Mouse (Mus musculus) cerebellum, adult (tissue): ENCODE data around the gene Lysmd1.

ENCODE experiments used
- ATAC-seq: cut with Nextera tagmentation; 2 replicates; pipeline ENCODE4 v1.9.2; 2017; ENCODE audit warnings: mild to moderate bottlenecking, moderate library complexity, mixed read lengths; ENCODE audit not compliant: insufficient number of reproducible peaks, low FRiP score, low TSS enrichment

Gene Lysmd1

DNA sequence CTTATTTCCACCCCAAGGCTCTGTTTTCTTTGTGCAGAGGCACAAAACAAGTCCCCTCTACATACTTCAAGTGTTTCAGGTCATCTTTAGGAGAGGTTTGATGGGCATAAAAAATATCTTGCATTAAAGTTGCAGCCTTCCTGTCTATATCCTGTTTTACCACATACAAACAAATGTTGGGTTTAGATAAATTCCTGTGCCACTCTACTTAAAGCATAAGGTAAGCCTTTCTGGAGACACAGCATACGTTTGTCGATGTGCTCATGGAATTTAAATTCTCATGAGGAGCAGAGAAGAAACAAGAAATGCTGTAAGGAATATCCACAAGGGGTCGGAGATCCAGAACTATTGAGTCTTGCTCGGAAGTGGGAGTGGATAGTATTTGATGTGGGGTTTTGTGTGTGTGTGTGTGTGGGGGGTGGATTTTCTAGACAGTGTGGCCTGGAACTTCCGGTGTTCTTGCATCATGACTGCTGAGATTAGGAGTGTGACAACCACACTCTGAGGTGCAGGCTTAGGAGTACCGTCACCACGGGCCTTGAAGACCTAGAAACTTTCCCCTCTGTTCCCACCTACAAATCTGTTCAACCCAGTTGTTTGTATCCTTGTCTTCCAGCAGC is 1.7 kb downstream of the Lysmd1 start:
- no peak for ATAC-seq

DNA sequence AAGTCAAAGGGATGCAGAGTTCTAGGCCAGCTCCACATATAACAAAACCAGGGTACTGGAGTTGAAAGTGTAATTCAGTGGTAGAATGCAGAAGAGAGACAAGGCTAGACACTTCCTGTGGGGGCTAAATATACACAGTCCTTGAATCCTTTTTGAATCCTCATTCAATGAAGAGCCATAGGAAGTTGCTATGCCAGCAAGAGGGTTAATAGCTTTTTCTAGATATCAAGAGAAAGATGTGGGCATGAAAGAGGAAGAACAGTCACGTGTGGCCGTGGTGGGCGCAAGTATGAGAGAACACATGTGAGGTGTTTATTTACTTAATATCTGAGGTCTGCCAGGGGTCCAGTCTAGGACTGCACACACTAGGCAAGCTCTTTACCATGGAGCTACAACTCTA is 2.4 kb downstream of the Lysmd1 start:
- ATAC-seq, result no peak

DNA sequence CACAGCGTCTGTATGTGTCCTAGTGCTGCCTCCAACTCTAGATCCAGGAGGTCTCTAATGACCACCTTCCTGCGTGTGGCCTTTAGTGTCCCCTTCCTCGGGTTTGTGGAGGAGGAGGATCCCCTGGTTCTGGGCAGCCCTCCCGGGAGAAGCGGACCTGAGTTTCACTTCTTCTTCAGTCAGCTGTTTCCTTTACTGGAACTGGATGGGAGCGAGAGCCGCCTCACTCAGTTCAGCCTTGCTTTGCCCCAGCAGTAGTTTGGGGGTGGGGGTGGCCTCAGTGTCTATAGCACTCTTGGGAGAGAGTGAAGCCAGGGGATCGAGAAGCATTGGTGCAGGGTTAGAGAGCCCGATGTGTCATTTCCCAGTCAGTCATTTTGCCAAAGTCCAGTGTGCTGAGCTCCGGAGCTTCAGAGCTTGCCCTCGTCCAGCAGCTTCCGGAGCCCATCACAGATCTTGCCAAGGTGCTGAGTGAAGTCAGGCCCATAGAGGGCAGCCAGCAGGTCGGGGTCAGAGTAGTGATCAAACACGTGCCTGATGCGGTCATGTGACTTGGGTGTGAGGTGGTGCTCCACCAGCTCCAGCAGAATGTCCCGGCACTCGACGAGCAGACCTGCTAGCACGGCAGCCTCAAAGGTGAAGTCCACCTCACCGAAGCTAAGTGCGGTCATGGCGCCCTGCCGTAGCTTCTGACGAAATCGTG is 5.8 kb downstream of the Lysmd1 start:
- no peak for ATAC-seq

DNA sequence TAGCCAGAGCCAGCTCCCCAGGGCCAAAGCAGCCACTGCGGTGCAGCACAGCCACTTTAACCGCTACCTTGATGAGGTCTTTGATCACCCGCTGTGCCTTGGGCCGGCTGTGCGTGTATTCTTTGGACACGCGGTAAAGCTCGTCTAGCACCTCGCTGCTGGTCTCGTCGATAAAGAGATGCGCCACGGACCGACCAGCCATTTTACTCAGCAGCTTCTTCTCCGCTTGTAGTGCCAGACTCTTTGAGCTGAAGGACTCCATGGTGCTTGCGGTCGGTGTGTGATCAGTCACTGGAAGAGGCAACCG is 6.4 kb downstream of the Lysmd1 start:
- ATAC-seq, result no peak

DNA sequence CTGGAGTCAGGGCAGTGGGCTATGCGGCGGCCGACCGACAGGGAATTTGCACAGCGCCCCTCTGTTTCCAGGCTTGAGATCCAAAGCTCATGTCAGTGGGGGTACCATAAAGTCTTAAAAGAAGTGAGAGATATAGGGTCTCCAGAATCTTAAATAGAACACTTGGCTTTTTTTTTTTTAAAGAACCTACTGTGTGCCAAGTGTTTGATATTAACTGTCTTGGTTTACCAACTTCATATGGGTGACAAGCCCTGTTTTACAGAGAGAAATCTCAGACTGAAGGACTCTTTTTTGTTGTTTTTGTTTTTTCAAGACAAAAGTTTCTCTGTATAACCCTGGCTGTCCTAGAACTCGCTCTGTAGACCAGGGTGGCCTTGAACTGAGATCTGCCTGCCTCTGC is 6.9 kb downstream of the Lysmd1 start:
- no peak for ATAC-seq

DNA sequence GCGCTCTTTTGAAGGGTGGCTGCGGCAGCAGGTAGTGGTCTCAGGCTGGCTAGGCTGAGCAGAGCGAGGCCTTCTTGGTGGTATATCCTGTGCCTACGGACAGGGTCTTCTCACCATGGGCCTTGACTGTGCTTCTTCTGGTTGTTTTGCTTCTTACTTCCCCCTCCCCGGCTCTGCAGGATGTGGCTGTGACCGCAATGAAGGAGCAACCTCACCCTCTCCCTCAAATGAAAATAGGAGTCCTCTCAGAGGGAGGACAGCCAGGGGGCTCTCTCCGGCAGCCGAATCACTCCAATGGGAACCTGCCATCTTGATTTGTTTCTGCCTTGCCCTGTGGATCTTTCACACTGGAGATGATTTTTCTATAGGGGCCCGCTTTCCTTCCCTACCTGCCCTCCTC is 7.6 kb downstream of the Lysmd1 start:
- ATAC-seq, result no peak

DNA sequence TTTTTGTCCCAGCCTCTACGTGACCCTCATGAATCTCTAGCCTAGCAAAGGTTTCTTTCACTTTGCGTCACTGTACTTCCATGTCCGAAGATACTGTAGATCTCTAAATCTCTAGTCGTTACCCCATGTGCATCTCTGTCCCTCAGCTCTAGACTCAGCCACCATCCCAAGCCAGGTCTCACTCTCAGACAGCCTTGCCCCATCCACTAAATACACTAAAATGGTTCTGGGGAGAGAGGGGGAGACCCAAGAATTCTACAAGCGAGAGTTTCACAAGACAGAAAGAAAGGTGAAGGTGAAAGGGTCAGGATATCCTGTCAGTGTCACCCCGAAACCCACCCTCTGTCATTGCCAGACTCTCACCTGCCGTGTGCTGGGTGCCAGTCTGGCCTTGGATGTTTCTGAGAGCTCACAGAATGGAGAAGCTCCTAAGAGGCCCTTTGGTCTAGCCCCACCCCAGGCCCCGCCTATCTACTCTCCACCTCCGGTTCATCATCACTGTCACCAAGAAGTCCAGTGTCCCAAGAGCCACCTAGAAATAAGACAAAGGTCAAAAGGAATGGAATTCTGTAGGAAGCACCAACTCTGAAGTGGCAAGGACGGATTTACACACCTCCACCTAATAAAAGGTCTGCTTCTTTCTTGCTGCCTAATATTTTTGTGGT is 8.2 kb downstream of the Lysmd1 start, which contains the start of gene Tnfaip8l2:
Gene Tnfaip8l2 (minus strand): TSS at position 409 of the 665 bp plus-strand sequence.
- no peak for ATAC-seq

DNA sequence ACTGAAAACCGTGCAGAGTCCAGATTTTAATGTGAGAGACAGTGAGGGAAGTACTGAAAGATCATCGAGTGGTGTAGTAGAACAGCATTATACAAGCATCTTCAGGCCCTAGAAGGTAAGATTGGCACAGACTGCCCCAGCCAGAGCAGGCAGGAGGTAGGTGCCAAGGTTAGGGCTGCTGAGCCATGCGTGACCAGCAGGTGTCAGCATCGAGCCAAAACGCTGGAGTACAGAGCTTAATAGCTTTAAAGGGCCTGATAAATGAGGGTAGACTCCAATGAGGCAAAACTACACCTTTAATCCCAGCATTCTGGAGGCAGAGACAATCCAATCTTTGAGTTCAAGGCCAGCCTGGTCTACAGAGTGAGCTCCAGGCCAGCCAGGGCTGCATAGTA is 8.7 kb downstream of the Lysmd1 start:
- peak; percentile 80 for ATAC-seq

DNA sequence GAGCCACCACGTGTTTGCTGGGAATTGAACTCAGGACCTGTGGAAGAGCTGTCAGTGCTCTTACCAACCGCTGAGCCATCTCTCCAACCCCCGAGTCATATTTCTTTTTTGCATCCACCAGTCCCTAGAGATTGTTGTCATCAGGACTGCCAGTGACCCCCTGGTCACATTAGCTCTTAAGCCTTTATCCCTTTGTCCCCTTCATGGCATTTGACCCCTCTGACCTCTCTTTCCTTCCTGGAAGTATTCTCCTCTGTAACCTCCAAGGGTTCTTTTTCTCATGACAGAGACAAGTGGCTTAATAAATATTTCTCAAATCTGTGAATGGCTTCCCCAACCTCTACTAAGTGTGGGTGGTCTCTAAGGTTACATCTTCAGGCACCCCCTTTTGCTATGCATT is 14.0 kb downstream of the Lysmd1 start:
- no peak for ATAC-seq

DNA sequence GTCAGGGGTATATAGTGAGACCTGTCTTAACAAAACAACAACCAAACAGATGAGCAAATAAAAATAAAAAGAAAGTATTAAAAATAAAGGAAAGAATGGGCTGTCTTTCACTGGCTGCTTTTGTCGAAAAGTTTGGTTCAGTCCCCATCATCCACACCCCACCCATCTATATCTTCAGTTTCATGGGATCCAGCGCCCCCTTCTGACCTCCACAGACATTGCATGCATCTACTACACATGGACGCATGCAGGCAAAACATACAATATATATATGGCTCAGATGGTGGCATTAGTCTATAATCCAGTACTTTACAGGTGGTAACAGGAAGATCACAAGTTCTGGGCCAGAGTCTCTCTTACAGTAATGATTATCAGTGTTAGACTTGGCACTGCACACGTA is 20.0 kb downstream of the Lysmd1 start:
- ATAC-seq, result no peak

DNA sequence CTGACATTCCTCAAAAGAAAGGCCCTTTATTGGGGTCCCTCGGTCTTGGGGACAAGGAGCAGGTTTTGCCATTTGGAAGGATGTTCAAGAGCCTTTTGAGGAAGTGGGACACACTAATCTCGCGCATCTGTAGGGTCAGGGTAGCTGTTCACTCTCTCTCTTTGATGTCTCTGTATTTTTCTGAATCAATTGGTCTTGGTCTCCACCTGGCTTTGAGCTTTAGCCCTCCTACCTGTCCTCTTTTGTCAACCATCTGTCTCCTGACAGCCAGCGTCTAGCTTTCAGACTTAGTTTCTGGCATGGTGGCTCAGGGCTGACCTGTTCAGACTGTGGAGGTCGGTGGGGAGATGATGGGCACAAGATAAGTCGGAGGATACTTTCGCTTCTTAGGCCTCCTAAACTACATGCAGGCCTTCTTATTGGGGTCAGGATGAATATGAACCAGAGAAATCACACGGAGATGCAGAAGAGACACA is 25.7 kb downstream of the Lysmd1 start:
- no peak for ATAC-seq

DNA sequence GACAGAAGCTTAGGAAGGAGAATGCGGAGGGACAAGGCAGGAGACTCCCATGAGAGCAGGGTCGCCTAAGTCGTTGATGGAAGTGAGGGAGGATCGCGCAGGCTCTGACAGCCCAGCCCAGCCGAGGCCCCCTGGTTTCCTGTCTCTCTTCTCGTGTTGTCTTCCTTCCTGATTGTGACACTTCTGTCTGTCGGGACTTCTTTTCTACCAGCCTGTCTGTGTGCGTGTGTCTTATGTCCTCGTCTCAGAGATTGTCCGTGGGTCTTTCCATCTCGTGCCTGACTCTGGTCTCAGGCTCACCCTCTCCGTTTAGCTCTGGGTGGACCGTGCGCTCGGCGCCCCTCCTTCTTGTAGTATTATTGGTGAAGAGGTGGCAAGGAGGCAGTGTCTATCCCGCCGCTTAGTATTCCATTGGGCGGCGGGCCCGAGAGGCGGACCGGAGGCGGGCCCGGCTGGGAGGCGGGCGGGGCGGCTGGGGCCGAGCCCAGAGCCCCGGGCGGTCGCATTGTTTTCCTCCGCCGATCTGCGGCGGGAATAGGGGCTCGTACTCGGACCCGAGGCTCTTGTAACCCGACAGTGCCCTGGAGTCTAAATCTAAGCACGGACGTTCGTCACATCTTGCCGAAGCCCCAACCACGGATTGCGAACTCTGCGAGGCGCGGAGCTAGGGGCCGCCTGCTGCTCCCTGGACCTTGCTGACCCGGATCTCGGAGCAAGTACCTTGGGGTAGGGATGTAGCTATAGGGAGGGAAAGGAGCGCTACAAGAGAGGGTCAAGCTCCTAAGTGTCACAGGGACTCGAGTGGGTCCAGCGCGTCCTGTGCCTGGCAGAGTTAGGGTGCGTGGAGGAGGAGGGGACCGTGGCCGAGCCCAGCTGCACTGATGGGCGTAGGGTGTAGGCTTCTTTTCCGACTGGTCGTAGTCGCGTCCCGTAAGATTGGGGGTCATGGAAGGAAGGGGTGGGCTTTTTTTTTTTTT is 26.4 kb downstream of the Lysmd1 start, which contains the start of gene Sema6c:
Gene Sema6c (plus strand): TSS at position 471 of the 977 bp plus-strand sequence.
- peak; percentile 98 for ATAC-seq

DNA sequence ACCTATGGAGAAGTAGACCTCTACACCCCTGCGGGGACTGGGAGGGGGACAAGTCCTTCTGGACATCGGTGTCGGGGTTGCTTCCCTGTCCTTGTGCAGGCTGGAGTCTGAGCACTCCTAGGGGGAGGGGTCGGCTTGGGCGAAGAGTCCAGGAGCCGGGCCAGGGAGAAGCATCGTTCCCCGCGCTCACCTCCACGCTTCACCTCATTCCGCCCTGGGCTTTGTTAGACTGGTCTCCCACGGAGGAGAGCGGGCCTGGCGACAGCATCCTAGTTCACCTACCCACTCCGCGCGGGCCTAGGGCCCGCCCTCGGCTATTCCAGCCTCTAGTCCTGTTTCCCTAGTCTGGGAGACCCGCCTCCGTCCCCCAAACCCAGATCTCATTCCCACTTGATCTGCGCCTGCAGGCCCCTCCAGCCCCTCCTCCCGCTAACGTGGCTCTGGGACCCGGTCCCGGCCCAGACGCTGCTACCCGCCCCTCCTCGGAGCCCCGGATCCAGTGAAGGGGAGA is 27.2 kb downstream of the Lysmd1 start:
- 0 out of 2 replicates have a peak, but pooled peaks have one; percentile 1 for ATAC-seq

DNA sequence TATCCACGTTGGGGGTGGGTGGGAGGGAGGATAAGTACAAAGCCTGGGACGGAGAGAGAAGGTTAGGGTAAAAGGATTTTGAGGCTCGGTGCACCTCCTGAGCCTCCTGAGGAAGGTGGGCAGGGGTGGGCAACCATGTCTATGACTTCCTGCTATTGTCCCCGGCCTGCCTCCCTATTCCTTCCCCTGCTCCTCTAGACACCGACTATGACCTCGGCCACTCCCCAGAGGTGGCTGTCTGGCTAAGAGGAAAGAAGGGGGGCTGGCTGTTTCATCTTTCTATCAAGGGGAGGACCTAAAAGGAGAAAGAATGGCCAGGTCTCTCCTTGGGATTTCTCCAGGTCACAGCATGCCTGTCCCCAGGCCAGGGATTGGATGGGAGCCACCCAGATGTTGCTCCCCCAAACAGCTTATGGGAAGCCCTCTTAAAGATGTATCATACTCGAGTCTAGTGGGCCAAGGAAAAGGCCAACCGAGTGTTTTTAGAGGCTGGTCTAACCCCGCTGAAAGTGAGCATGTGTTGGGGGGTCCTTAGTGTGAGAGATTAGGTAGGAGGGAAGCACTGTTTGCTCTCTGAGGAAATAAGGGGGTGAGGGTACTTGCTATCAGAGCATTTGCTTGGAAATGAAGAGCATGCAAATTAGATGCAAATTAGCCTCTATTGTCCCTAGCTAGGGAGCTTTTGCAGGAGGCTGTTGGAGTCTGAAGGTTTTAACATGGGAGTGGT is 27.9 kb downstream of the Lysmd1 start:
- no peak for ATAC-seq

DNA sequence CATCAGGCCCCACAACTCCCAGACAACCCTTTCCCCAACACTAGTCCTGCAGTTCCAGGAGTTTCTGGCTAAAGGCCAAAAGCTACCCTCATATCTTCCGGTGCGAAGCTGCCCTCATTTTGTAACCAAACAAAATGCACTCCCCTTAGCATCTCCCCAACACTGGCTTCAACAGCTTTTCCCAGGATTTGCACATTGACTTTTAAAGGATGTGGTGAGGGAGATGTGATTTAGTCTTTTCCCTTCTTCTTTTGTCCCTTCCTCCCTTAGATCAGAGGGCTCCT is 28.4 kb downstream of the Lysmd1 start:
- ATAC-seq, result no peak

DNA sequence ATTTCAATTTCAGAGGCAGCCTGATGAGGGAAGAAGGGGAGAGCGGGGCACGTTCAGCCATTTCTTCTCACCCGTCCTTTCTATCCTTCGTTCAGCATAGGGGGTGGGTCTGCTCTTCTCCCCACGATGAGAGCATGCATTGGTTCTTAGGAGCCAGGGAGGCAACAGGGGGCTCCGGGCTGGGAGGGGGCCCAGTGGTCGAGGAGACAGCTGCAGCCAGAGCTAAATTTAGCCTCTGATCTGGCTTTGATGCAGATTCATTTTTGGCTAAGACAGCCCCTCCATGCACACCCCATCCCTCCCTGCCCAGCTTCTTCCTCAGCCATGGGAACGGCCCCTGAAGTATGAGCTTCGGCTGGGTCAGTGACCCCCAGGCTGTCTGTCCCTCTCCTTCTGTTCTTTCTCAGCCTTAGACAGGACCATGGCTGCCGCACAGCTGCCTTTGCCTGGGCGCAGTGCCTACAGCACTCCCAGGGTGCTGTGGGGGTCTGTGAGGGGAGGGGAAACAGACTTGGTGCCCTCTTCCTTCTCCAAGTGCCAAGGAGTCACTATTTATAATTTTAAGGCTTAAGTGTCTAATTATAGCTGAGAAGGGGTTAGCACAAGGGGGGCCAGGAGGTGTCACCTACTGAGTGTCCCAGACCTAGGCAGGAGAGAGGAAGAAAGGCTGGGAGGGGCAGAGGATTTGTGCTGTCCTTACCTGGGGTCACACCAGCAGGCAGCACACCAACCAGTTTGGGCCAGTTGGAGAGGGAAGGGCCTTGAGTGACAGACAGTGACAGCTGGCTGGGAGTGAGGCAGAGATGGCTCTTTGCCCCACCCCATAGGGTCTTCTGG is 29.7 kb downstream of the Lysmd1 start:
- ATAC-seq, result no peak

DNA sequence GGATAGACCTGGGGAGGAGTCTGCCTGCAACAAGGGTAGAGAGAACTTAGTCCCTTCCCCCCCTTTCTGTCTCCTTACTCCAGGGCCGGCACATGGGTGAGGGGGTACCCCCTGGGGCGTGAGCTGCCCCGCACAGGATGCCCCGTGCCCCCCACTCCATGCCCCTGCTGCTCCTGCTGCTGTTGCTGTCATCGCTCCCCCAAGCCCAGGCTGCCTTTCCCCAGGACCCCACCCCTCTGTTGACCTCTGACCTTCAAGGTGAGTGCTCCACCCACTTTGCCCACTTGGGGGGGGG is 30.3 kb downstream of the Lysmd1 start:
- ATAC-seq, result no peak

DNA sequence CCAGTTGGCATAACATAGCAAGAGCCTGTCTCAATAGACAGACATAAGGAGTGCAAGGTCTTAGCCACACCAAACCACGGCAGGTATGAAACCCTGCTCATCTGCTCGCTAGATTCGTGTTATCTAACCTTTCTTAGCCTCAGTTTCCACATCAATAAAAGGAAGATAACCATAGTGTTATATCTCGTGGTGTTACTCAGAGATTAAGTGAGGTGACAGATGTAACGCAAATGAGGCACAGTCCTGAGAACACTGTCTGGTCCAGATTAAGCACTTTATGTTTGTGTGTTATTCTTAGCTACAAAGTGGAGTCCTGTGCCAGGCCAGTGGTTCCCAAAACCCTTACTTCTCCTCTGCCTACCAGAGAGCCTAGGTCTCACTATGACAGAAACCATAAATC is 31.0 kb downstream of the Lysmd1 start:
- no peak for ATAC-seq

DNA sequence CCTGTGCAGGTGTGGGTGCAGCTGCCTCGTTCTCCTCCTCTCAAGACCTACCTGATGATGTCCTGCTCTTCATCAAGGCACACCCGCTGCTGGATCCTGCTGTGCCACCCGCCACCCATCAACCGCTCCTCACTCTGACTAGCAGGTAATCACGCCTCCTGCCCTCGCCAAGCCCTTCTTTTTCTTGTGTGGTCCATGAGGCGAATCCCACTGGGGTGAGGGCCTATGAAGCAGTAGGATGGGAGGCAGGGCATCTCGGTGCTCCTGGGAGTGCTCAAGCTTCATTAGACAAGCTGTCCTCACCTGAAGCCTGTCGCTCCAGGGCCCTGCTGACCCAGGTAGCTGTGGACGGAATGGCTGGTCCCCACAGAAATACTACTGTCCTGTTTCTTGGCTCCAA is 36.1 kb downstream of the Lysmd1 start:
- ATAC-seq, result no peak
